ENCODE assay signal across 22 mouse cellular contexts in the genomic region with DNA sequence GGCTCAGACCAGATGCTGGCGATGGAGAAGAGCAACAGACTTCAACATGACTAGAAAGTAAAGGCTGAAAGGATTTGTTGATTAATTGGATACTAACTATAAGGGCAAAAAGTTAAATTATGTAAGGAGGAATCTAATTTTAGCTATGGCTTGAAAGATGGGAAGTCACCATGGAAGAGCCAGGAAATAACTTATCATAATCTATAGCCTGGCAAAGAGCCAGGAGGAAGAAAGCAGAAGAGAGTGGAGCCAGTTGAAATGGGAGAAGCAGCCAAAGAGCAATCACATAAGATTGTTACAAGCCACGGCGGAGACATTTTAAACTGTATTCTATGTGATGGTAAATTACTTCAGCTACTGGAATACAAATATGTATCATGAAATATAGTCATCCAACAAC. TPM values are rescaled to one million over a fixed set of nuclear protein-coding genes. Genes with fewer than 3 reads are reported as not detected.
DNase-seq lines count a peak whose midpoint lies in the region; ATAC-seq and TF ChIP-seq lines count a peak whose summit lies in the region.
"Had no signal": no experiment of that assay in that cellular context is flagged by ENCODE, and none has a peak within 500 bp of the region (broad histone marks: within the 10 kb centered on the region; RNA-seq: fewer than 3 reads in every experiment).

No protein-coding gene starts in this region.

- no peak overlapping the region for H3K9ac ChIP-seq in heart, postnatal 0 days (replicated peaks; ENCODE audit: low read depth, low read length)
- no peak overlapping the region for H3K9ac ChIP-seq in lung, embryonic 14.5 days
- no peak overlapping the region for H3K9ac ChIP-seq in liver, postnatal 0 days (replicated peaks)
- H3K9ac ChIP-seq in hindbrain, embryonic 13.5 days = no peak overlapping the region
- H3K9ac ChIP-seq: embryonic facial prominence, embryonic 13.5 days; forebrain, postnatal 0 days; limb, embryonic 15.5 days had no signal

- ATAC-seq in heart, postnatal 0 days (ENCODE audit: insufficient read depth, low read depth) = no peak
- ATAC-seq in lung, embryonic 14.5 days (ENCODE audit: insufficient read depth) = peak; percentile 39
- ATAC-seq in liver, postnatal 0 days = no peak
- ATAC-seq in hindbrain, embryonic 13.5 days (ENCODE audit: low FRiP score) = no peak
- ATAC-seq: forebrain, postnatal 0 days had no signal

- no peak for DNase-seq in heart, postnatal 0 days (ENCODE audit: low spot score)
- DNase-seq in heart, postnatal 4 days = no peak
- DNase-seq in lung, embryonic 14.5 days = peak; percentile 80
- no peak for DNase-seq in lung, postnatal 25 days (ENCODE audit: low spot score)
- peak; percentile 10 for DNase-seq in NIH3T3 (ENCODE audit: low read depth)
- no peak for DNase-seq in liver, postnatal 0 days
- no peak for DNase-seq in ovary, postnatal 36 days (ENCODE audit: low spot score)
- DNase-seq: adrenal gland, adult 8-10 months; B cell, adult 2 months; cerebellum, adult 9-11 months; forebrain, postnatal 0 days; gastrocnemius, postnatal 36 days; retina, postnatal 1 day; thymus, postnatal 25 days had no signal

- H3K4me1 ChIP-seq in heart, postnatal 0 days (ENCODE audit: control insufficient read depth, insufficient read depth) = peaks cover 3% of the 10 kb centered on the region; the same call in 1 of the 2 replicates
- H3K4me1 ChIP-seq in lung, embryonic 14.5 days (ENCODE audit: insufficient read depth) = peaks cover 19% of the 10 kb centered on the region
- peaks cover 24% of the 10 kb centered on the region for H3K4me1 ChIP-seq in liver, postnatal 0 days (ENCODE audit: insufficient read depth)
- H3K4me1 ChIP-seq in hindbrain, embryonic 13.5 days (replicated peaks) = peaks cover 31% of the 10 kb centered on the region

- no peak overlapping the region; the same call in 1 of the 2 replicates for H3K27ac ChIP-seq in heart, postnatal 0 days (ENCODE audit: low read depth)
- H3K27ac ChIP-seq in lung, embryonic 14.5 days (ENCODE audit: low read depth) = no peak overlapping the region
- H3K27ac ChIP-seq in liver, postnatal 0 days (ENCODE audit: low read depth) = no peak overlapping the region
- no peak overlapping the region for H3K27ac ChIP-seq in hindbrain, embryonic 13.5 days
- H3K27ac ChIP-seq: embryonic facial prominence, embryonic 13.5 days; layer of hippocampus, adult 2 months; limb, embryonic 15.5 days had no signal

- peak overlapping the region; percentile 6; the same call in 1 of the 2 replicates for H3K4me2 ChIP-seq in heart, postnatal 0 days (ENCODE audit: low read depth, low read length)
- H3K4me2 ChIP-seq in lung, embryonic 14.5 days = peak overlapping the region; percentile 21; the same call in 1 of the 2 replicates
- 0 out of 2 replicates have a peak overlapping the region, but pooled peaks have one; percentile 9 for H3K4me2 ChIP-seq in liver, postnatal 0 days (ENCODE audit: low read depth, low read length)
- H3K4me2 ChIP-seq in hindbrain, embryonic 13.5 days = no peak overlapping the region
- H3K4me2 ChIP-seq: embryonic facial prominence, embryonic 13.5 days; limb, embryonic 15.5 days; midbrain, embryonic 11.5 days had no signal

- no peaks in the 10 kb centered on the region for H3K9me3 ChIP-seq in heart, postnatal 0 days (replicated peaks; ENCODE audit: control insufficient read depth, low read length)
- no peaks in the 10 kb centered on the region for H3K9me3 ChIP-seq in lung, embryonic 14.5 days (ENCODE audit: low read depth, low read length)
- H3K9me3 ChIP-seq in liver, postnatal 0 days (ENCODE audit: low read length) = no peaks in the 10 kb centered on the region
- no peaks in the 10 kb centered on the region for H3K9me3 ChIP-seq in hindbrain, embryonic 13.5 days
- H3K9me3 ChIP-seq: embryonic facial prominence, embryonic 13.5 days; limb, embryonic 15.5 days had no signal

- no peak overlapping the region for H3K4me3 ChIP-seq in heart, postnatal 0 days (ENCODE audit: low read depth, low read length)
- H3K4me3 ChIP-seq in lung, embryonic 14.5 days (ENCODE audit: low read depth, low read length) = no peak overlapping the region
- no peak overlapping the region for H3K4me3 ChIP-seq in liver, postnatal 0 days (ENCODE audit: low read depth, low read length)
- H3K4me3 ChIP-seq in hindbrain, embryonic 13.5 days = no peak overlapping the region
- H3K4me3 ChIP-seq: embryonic facial prominence, embryonic 13.5 days; layer of hippocampus, adult 2 months; limb, embryonic 15.5 days had no signal

- H3K27me3 ChIP-seq in heart, postnatal 0 days (ENCODE audit: control insufficient read depth, insufficient read depth, low read length) = no peaks in the 10 kb centered on the region
- H3K27me3 ChIP-seq in lung, embryonic 14.5 days (ENCODE audit: insufficient read depth, low read length) = no peaks in the 10 kb centered on the region
- no peaks in the 10 kb centered on the region for H3K27me3 ChIP-seq in liver, postnatal 0 days (ENCODE audit: insufficient read depth, low read length)
- no peaks in the 10 kb centered on the region for H3K27me3 ChIP-seq in hindbrain, embryonic 13.5 days
- H3K27me3 ChIP-seq: embryonic facial prominence, embryonic 13.5 days; limb, embryonic 15.5 days had no signal

- 0 out of 2 replicates have a peak, but pooled peaks cover 1% of the 10 kb centered on the region for H3K36me3 ChIP-seq in heart, postnatal 0 days (replicated peaks; ENCODE audit: control insufficient read depth, insufficient read depth, low read length)
- no peaks in the 10 kb centered on the region; the same call in 1 of the 2 replicates for H3K36me3 ChIP-seq in lung, embryonic 14.5 days (ENCODE audit: insufficient read depth)
- H3K36me3 ChIP-seq in liver, postnatal 0 days (replicated peaks; ENCODE audit: insufficient read depth, low read length) = 0 out of 2 replicates have a peak, but pooled peaks cover 2% of the 10 kb centered on the region
- peaks cover 6% of the 10 kb centered on the region for H3K36me3 ChIP-seq in hindbrain, embryonic 13.5 days
- H3K36me3 ChIP-seq: limb, embryonic 15.5 days had no signal

- no peak for TF ChIP-seq EP300 in heart, postnatal 0 days (IDR thresholded peaks at IDR 0.05; ENCODE audit: low read depth)
- TF ChIP-seq EP300 in liver, postnatal 0 days (IDR thresholded peaks at IDR 0.05; ENCODE audit: low read depth) = no peak

- WGBS in heart, postnatal 0 days = 57% methylated on average over 3 of the region's 3 CpGs
- WGBS in lung, embryonic 14.5 days = 37% methylated on average over 3 of the region's 3 CpGs
- WGBS in liver, postnatal 0 days (ENCODE audit: insufficient replicate concordance) = 78% methylated on average over 3 of the region's 3 CpGs
- WGBS in hindbrain, embryonic 13.5 days = 88% methylated on average over 3 of the region's 3 CpGs

- no peak for TF ChIP-seq CTCF in heart, postnatal 0 days (IDR thresholded peaks at IDR 0.05; ENCODE audit: low read depth)
- TF ChIP-seq CTCF in lung, embryonic 14.5 days (IDR thresholded peaks at IDR 0.05; ENCODE audit: low read depth) = no peak
- no peak for TF ChIP-seq CTCF in liver, postnatal 0 days (IDR thresholded peaks at IDR 0.05; ENCODE audit: low read depth)

RNA-seq across cellular contexts. Expression of a gene that starts 8.1 kb away (rescaled TPM):
- total RNA-seq in heart, postnatal 0 days (2014; rRNA removed; ENCODE audit: low replicate concordance) = 18.5 and 41.5 TPM in 2 replicates
- 3.5 and 4.5 TPM in 2 replicates for polyA plus RNA-seq in heart, postnatal 0 days (2015; fragmentation: Nextera tagmentation; extraction: Ambion mirVana)
- total RNA-seq in heart, postnatal 4 days (2021) = 10 to 100 TPM; 20.7 to 29.2 TPM
- polyA plus RNA-seq in lung, embryonic 14.5 days (2014; fragmentation: Nextera tagmentation; extraction: Ambion mirVana) = 13.4 and 13.5 TPM in 2 replicates
- polyA plus RNA-seq in liver, postnatal 0 days (2015; fragmentation: Nextera tagmentation; extraction: Ambion mirVana) = 18.1 and 21.2 TPM in 2 replicates
- 14.6 and 16.1 TPM in 2 replicates for polyA plus RNA-seq in hindbrain, embryonic 13.5 days (2015; fragmentation: Nextera tagmentation; extraction: Ambion mirVana)

RNA-seq across cellular contexts. Expression of a gene that starts 8.3 kb away (rescaled TPM):
- total RNA-seq in heart, postnatal 0 days (2014; rRNA removed; ENCODE audit: low replicate concordance) = not detected in 2 replicates
- 0.15 and 0.33 TPM in 2 replicates for polyA plus RNA-seq in heart, postnatal 0 days (2015; fragmentation: Nextera tagmentation; extraction: Ambion mirVana)
- not detected for total RNA-seq in heart, postnatal 4 days (2021)
- polyA plus RNA-seq in lung, embryonic 14.5 days (2014; fragmentation: Nextera tagmentation; extraction: Ambion mirVana) = 0.14 TPM in 1 of 2 replicates, not detected in the other
- 0.08 TPM in 1 of 2 replicates, not detected in the other for polyA plus RNA-seq in liver, postnatal 0 days (2015; fragmentation: Nextera tagmentation; extraction: Ambion mirVana)
- polyA plus RNA-seq in hindbrain, embryonic 13.5 days (2015; fragmentation: Nextera tagmentation; extraction: Ambion mirVana) = 0.14 and 0.42 TPM in 2 replicates
- total RNA-seq: gastrocnemius, postnatal 36 days; heart, adult 8-10 months; hematopoietic stem cell, adult 5-6 weeks had no signal
- polyA plus RNA-seq: kidney, embryonic 14.5 days had no signal

RNA-seq across cellular contexts. Expression of a gene that starts 56.5 kb away (rescaled TPM):
- total RNA-seq in heart, postnatal 0 days (2014; rRNA removed; ENCODE audit: low replicate concordance) = 14.5 and 20.6 TPM in 2 replicates
- polyA plus RNA-seq in heart, postnatal 0 days (2015; fragmentation: Nextera tagmentation; extraction: Ambion mirVana) = 11.5 and 12.2 TPM in 2 replicates
- total RNA-seq in heart, postnatal 4 days (2021) = 10 to 100 TPM; 18.0 to 18.7 TPM
- polyA plus RNA-seq in lung, embryonic 14.5 days (2014; fragmentation: Nextera tagmentation; extraction: Ambion mirVana) = 24.3 and 24.6 TPM in 2 replicates
- 8.5 and 9.3 TPM in 2 replicates for polyA plus RNA-seq in liver, postnatal 0 days (2015; fragmentation: Nextera tagmentation; extraction: Ambion mirVana)
- polyA plus RNA-seq in hindbrain, embryonic 13.5 days (2015; fragmentation: Nextera tagmentation; extraction: Ambion mirVana) = 23.1 and 24.2 TPM in 2 replicates

Comparison
In these comparisons a context has a peak if more than half of its experiments do, and no peak if none do; other contexts are left out.
1. DNase-seq: peak in lung, embryonic 14.5 days (single experiment) and NIH3T3 (single experiment); none in heart, postnatal 0 days (single experiment), heart, postnatal 4 days (single experiment), lung, postnatal 25 days (single experiment), liver, postnatal 0 days (single experiment) and ovary, postnatal 36 days (single experiment).